In genomic region chr9:50696851-50697705, GRCm38 (mm10) we compare ENCODE assay signal across 8 mouse cellular contexts. TPM values are rescaled to one million over a fixed set of nuclear protein-coding genes. Genes with fewer than 3 reads are reported as not detected.
DNase-seq lines count a peak whose midpoint lies in the region; ATAC-seq lines count a peak whose summit lies in the region.

No protein-coding gene starts in this region.

- H3K36me3 ChIP-seq in heart, embryonic 13.5 days = peaks cover 29% of the 10 kb centered on the region
- no peaks in the 10 kb centered on the region for H3K36me3 ChIP-seq in hindbrain, embryonic 11.5 days (ENCODE audit: control insufficient read depth, insufficient read depth, low read length)
- no peaks in the 10 kb centered on the region for H3K36me3 ChIP-seq in midbrain, embryonic 11.5 days (ENCODE audit: control insufficient read depth, insufficient read depth, low read length)

- H3K4me1 ChIP-seq in heart, embryonic 13.5 days = peaks cover 37% of the 10 kb centered on the region
- no peaks in the 10 kb centered on the region for H3K4me1 ChIP-seq in brown adipose tissue, adult 24 weeks (ENCODE audit: control insufficient read depth, insufficient read depth, insufficient read length, low read length)
- H3K4me1 ChIP-seq in hindbrain, embryonic 11.5 days (replicated peaks; ENCODE audit: control insufficient read depth, insufficient read depth, low read length) = 0 out of 2 replicates have a peak, but pooled peaks cover 6% of the 10 kb centered on the region
- peaks cover 27% of the 10 kb centered on the region for H3K4me1 ChIP-seq in midbrain, embryonic 11.5 days (ENCODE audit: control insufficient read depth, insufficient read depth, low read length)

- no peak for DNase-seq in heart, adult 18-20 months
- DNase-seq in hindbrain, embryonic 11.5 days (ENCODE audit: low spot score) = peak; percentile 54
- DNase-seq in midbrain, embryonic 11.5 days (ENCODE audit: low spot score, missing footprints) = peak; percentile 92
- no peak for DNase-seq in layer of hippocampus, adult 11-12 months (ENCODE audit: low spot score)
- DNase-seq in urinary bladder, postnatal 36 days (ENCODE audit: low spot score in 2 of 2) = no peak
- DNase-seq in spleen, adult 12 weeks (ENCODE audit: low spot score) = no peak

- H3K4me2 ChIP-seq in heart, embryonic 13.5 days = peak overlapping the region; percentile 99
- H3K4me2 ChIP-seq in hindbrain, embryonic 11.5 days (replicated peaks; ENCODE audit: low read depth, low read length) = peak overlapping the region; percentile 91
- peak overlapping the region; percentile 92 for H3K4me2 ChIP-seq in midbrain, embryonic 11.5 days

- H3K9ac ChIP-seq in heart, embryonic 13.5 days = peak overlapping the region; percentile 77
- H3K9ac ChIP-seq in hindbrain, embryonic 11.5 days (ENCODE audit: low read depth, low read length) = peak overlapping the region; percentile 52; the same call in 1 of the 2 replicates
- peak overlapping the region; percentile 47; the same call in 1 of the 2 replicates for H3K9ac ChIP-seq in midbrain, embryonic 11.5 days (ENCODE audit: low read length)

- peak overlapping the region; percentile 66 for H3K4me3 ChIP-seq in heart, embryonic 13.5 days
- H3K4me3 ChIP-seq in brown adipose tissue, adult 24 weeks (ENCODE audit: insufficient read depth, low read depth, low read length) = peak overlapping the region; percentile 50
- peak overlapping the region; percentile 20 for H3K4me3 ChIP-seq in hindbrain, embryonic 11.5 days (ENCODE audit: low read depth, low read length)
- H3K4me3 ChIP-seq in midbrain, embryonic 11.5 days (ENCODE audit: low read depth, low read length) = peak overlapping the region; percentile 22

- H3K27me3 ChIP-seq in heart, embryonic 13.5 days (replicated peaks) = peaks cover 32% of the 10 kb centered on the region
- peaks cover 10% of the 10 kb centered on the region for H3K27me3 ChIP-seq in hindbrain, embryonic 11.5 days (ENCODE audit: control insufficient read depth, insufficient read depth, low read length)
- no peaks in the 10 kb centered on the region; the same call in 1 of the 2 replicates for H3K27me3 ChIP-seq in midbrain, embryonic 11.5 days (ENCODE audit: control insufficient read depth, insufficient read depth, low read length)

- ATAC-seq in heart, embryonic 13.5 days (ENCODE audit: extremely low read depth, insufficient number of reproducible peaks, low FRiP score, low TSS enrichment) = no peak
- ATAC-seq in hindbrain, embryonic 11.5 days (ENCODE audit: low FRiP score) = no peak
- ATAC-seq in midbrain, embryonic 11.5 days (ENCODE audit: low FRiP score) = peak; percentile 73

- no peak overlapping the region for H3K27ac ChIP-seq in heart, embryonic 13.5 days (replicated peaks)
- no peak overlapping the region for H3K27ac ChIP-seq in brown adipose tissue, adult 24 weeks (replicated peaks; ENCODE audit: low read depth, low read length)
- peak overlapping the region; percentile 39; the same call in 1 of the 2 replicates for H3K27ac ChIP-seq in hindbrain, embryonic 11.5 days (ENCODE audit: low read depth, low read length)
- peak overlapping the region; percentile 60 for H3K27ac ChIP-seq in midbrain, embryonic 11.5 days (ENCODE audit: low read depth, low read length)

- WGBS in heart, embryonic 13.5 days = 57% methylated on average over 12 of the region's 12 CpGs
- WGBS in hindbrain, embryonic 11.5 days = 38% methylated on average over 12 of the region's 12 CpGs
- WGBS in midbrain, embryonic 11.5 days = 24% methylated on average over 12 of the region's 12 CpGs

- no peaks in the 10 kb centered on the region for H3K9me3 ChIP-seq in heart, embryonic 13.5 days
- no peaks in the 10 kb centered on the region for H3K9me3 ChIP-seq in hindbrain, embryonic 11.5 days (ENCODE audit: control insufficient read depth, low read length)
- H3K9me3 ChIP-seq in midbrain, embryonic 11.5 days (ENCODE audit: control insufficient read depth, low read length) = no peaks in the 10 kb centered on the region

RNA-seq across cellular contexts. Expression of gene Dlat, which starts 37.5 kb away (rescaled TPM):
- 106 and 116 TPM in 2 replicates for polyA plus RNA-seq in heart, embryonic 13.5 days (2015; fragmentation: Nextera tagmentation; extraction: Ambion mirVana)
- 100 to 1,000 TPM; 390 to 395 TPM for total RNA-seq in heart, adult 18-20 months (2021)
- 497 and 703 TPM in 2 replicates for polyA plus RNA-seq in brown adipose tissue, adult 24 weeks (2012; ENCODE audit: insufficient read depth, insufficient read length, missing spikeins)
- polyA plus RNA-seq in hindbrain, embryonic 11.5 days (2014; fragmentation: Nextera tagmentation; extraction: Ambion mirVana) = 54.9 and 59.2 TPM in 2 replicates
- polyA plus RNA-seq in midbrain, embryonic 11.5 days (2014; fragmentation: Nextera tagmentation; extraction: Ambion mirVana) = 63.5 and 66.4 TPM in 2 replicates

RNA-seq across cellular contexts. Expression of gene Dixdc1, which starts 42.2 kb away (rescaled TPM):
- polyA plus RNA-seq in heart, embryonic 13.5 days (2015; fragmentation: Nextera tagmentation; extraction: Ambion mirVana) = 7.5 and 8.1 TPM in 2 replicates
- 1 to 10 TPM; 3.0 to 4.1 TPM for total RNA-seq in heart, adult 18-20 months (2021)
- polyA plus RNA-seq in brown adipose tissue, adult 24 weeks (2012; ENCODE audit: insufficient read depth, insufficient read length, missing spikeins) = 5.3 and 9.5 TPM in 2 replicates
- 25.2 and 31.0 TPM in 2 replicates for polyA plus RNA-seq in hindbrain, embryonic 11.5 days (2014; fragmentation: Nextera tagmentation; extraction: Ambion mirVana)
- polyA plus RNA-seq in midbrain, embryonic 11.5 days (2014; fragmentation: Nextera tagmentation; extraction: Ambion mirVana) = 18.5 and 22.9 TPM in 2 replicates

RNA-seq across cellular contexts. Expression of gene 2310030G06Rik, which starts 49.3 kb away (rescaled TPM):
- 9.7 and 10.2 TPM in 2 replicates for polyA plus RNA-seq in heart, embryonic 13.5 days (2015; fragmentation: Nextera tagmentation; extraction: Ambion mirVana)
- 1 to 10 TPM; 2.2 to 2.6 TPM for total RNA-seq in heart, adult 18-20 months (2021)
- 2.7 and 5.0 TPM in 2 replicates for polyA plus RNA-seq in brown adipose tissue, adult 24 weeks (2012; ENCODE audit: insufficient read depth, insufficient read length, missing spikeins)
- polyA plus RNA-seq in hindbrain, embryonic 11.5 days (2014; fragmentation: Nextera tagmentation; extraction: Ambion mirVana) = 1.3 and 1.7 TPM in 2 replicates
- polyA plus RNA-seq in midbrain, embryonic 11.5 days (2014; fragmentation: Nextera tagmentation; extraction: Ambion mirVana) = 0.88 and 1.2 TPM in 2 replicates

RNA-seq across cellular contexts. Expression of gene Cryab, which starts 54.0 kb away (rescaled TPM):
- polyA plus RNA-seq in heart, embryonic 13.5 days (2015; fragmentation: Nextera tagmentation; extraction: Ambion mirVana) = 1,022 and 1,124 TPM in 2 replicates
- total RNA-seq in heart, adult 18-20 months (2021) = 1,000 to 10,000 TPM; 3,376 to 3,486 TPM
- 145 and 189 TPM in 2 replicates for polyA plus RNA-seq in brown adipose tissue, adult 24 weeks (2012; ENCODE audit: insufficient read depth, insufficient read length, missing spikeins)
- 5.9 and 7.4 TPM in 2 replicates for polyA plus RNA-seq in hindbrain, embryonic 11.5 days (2014; fragmentation: Nextera tagmentation; extraction: Ambion mirVana)
- polyA plus RNA-seq in midbrain, embryonic 11.5 days (2014; fragmentation: Nextera tagmentation; extraction: Ambion mirVana) = 5.3 and 6.1 TPM in 2 replicates

RNA-seq across cellular contexts. Expression of gene Hspb2, which starts 55.1 kb away (rescaled TPM):
- polyA plus RNA-seq in heart, embryonic 13.5 days (2015; fragmentation: Nextera tagmentation; extraction: Ambion mirVana) = 260 and 319 TPM in 2 replicates
- total RNA-seq in heart, adult 18-20 months (2021) = 100 to 1,000 TPM; 136 to 143 TPM
- polyA plus RNA-seq in brown adipose tissue, adult 24 weeks (2012; ENCODE audit: insufficient read depth, insufficient read length, missing spikeins) = 1.8 and 5.9 TPM in 2 replicates
- 1.9 and 2.4 TPM in 2 replicates for polyA plus RNA-seq in hindbrain, embryonic 11.5 days (2014; fragmentation: Nextera tagmentation; extraction: Ambion mirVana)
- 0.48 and 0.81 TPM in 2 replicates for polyA plus RNA-seq in midbrain, embryonic 11.5 days (2014; fragmentation: Nextera tagmentation; extraction: Ambion mirVana)

Comparison
In these comparisons a context has a peak if more than half of its experiments do, and no peak if none do; other contexts are left out.
1. H3K27ac ChIP-seq: peak in hindbrain, embryonic 11.5 days (single experiment) and midbrain, embryonic 11.5 days (single experiment); none in heart, embryonic 13.5 days (single experiment) and brown adipose tissue, adult 24 weeks (single experiment).
2. DNase-seq: peak in hindbrain, embryonic 11.5 days (single experiment) and midbrain, embryonic 11.5 days (single experiment); none in heart, adult 18-20 months (0 of 2), layer of hippocampus, adult 11-12 months (single experiment), urinary bladder, postnatal 36 days (0 of 2) and spleen, adult 12 weeks (single experiment).
3. Peak in every context shown above with its lines, with median percentiles within 50 percentile points of each other: H3K4me2 ChIP-seq, H3K4me3 ChIP-seq and H3K9ac ChIP-seq.